Mouse (Mus musculus): Measurements from ENCODE around the gene Cd47.

The Cd47 gene

DNA sequence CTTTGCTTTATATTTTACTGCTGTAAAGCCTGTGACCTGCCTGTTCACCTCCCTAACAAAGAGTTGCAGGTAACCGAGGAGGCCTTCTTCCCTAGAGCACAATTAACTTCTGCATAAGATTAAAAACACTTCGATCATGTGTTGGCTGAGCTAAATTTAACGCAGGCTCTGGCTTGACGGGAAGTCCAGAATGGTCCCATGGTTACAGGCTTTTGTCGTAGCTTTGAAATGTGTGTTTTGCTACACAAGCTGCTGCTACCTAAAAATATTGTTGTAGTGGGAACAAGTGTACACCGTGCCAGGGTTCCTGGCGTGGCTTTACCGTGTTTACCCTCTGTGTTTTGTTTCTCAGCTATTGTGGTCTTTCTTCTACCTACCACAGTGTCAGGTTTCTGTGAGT, 109.2 kb downstream of the Cd47 start:
- Histone ChIP-seq H3K4me1 (replicated peaks; ENCODE audit: low read depth, low read length) (peaks cover 17% of the 10 kb centered on the region), H3K27me3 (ENCODE audit: insufficient read depth, low read length) (no peaks in the 10 kb centered on the region), H3K36me3 (ENCODE audit: insufficient read depth, low read length) (no peaks in the 10 kb centered on the region), H3K9me3 (ENCODE audit: low read length) (no peaks in the 10 kb centered on the region), H3K4me3 (replicated peaks; ENCODE audit: low read length) (no peak overlapping the region)
- TF ChIP-seq NANOG (IDR thresholded peaks at IDR 0.05; ENCODE audit: borderline replicate concordance, low read length) (no peak), CTCF (conservative IDR thresholded peaks at IDR 0.05; ENCODE audit: low read length) (no peak), POU5F1 (IDR thresholded peaks at IDR 0.05; ENCODE audit: borderline replicate concordance, low read length) (no peak)

DNA sequence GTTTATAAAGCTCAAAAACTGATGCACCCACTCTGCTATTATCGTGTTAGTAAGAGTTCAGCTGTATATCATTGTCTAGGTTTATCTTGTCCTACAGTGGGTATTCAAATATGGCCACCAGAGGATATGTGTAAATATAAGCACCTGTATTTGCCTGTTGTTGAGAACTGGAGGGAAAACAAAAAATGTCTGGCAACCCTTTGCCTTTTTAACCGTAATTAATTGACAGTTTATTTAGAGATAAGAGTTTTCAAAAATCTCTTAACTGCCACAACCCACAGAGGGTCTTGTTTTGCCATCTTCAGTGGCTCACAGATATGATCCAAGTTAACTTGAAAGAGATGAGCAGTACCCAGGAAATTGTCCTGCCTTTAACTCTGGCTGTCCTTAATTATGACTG, 113.8 kb downstream of the Cd47 start:
- Histone ChIP-seq H3K9me3 (ENCODE audit: low read length) (no peaks in the 10 kb centered on the region), H3K4me3 (replicated peaks; ENCODE audit: low read length) (no peak overlapping the region), H3K36me3 (ENCODE audit: insufficient read depth, low read length) (no peaks in the 10 kb centered on the region), H3K4me1 (replicated peaks; ENCODE audit: low read depth, low read length) (peaks cover 14% of the 10 kb centered on the region), H3K27me3 (ENCODE audit: insufficient read depth, low read length) (no peaks in the 10 kb centered on the region)
- TF ChIP-seq CTCF (conservative IDR thresholded peaks at IDR 0.05; ENCODE audit: low read length): no peak
- TF ChIP-seq NANOG (IDR thresholded peaks at IDR 0.05; ENCODE audit: borderline replicate concordance, low read length): no peak
- no peak for TF ChIP-seq POU5F1 (IDR thresholded peaks at IDR 0.05; ENCODE audit: borderline replicate concordance, low read length)

DNA sequence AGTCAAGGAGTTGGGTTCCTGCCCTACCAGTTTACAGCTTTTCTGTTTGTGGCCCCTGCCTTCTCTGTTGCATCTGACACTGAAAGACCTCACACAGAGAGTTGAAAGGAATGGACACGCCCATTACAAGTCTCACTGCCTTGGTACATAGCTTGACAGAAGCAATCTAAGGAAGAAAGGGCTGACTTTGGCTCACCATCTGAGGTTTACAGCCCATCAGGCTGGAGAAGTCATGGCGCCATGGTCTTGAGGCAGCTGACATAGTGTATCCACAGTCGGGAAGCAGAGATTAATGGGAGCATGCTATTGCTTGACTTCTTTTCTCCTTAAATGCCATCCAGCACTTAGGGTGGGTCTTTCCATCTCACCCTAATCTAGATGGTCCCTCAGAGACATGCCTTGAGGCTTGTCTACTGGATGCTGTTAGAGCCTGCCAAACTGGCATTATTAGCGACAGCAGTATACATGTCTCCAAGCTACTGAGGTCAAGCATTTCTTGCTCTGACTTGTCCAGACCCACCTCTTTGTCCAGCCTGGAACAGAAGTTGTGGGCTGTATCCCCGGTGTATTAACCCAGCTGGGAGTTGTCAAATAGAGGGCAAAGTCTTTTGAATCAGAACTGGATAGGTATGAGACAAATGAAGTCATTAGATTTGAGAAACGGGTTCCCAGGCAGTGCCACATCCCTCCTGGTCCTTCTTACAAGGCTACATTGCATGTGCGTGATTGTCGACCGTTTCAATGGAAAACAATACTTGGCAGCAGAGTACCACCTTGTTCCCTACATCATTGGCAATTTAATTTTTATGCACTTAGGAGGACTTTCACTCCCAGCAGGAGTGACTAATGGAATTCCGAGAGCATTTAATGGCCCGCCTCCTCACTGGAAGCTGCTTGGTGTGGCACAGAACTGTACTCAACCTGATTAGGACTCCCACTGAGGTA, 115.5 kb downstream of the Cd47 start:
- Histone ChIP-seq H3K4me1 (replicated peaks; ENCODE audit: low read depth, low read length) (peaks cover 14% of the 10 kb centered on the region), H3K9me3 (ENCODE audit: low read length) (no peaks in the 10 kb centered on the region), H3K27me3 (ENCODE audit: insufficient read depth, low read length) (no peaks in the 10 kb centered on the region), H3K36me3 (ENCODE audit: insufficient read depth, low read length) (no peaks in the 10 kb centered on the region), H3K4me3 (replicated peaks; ENCODE audit: low read length) (no peak overlapping the region)
- TF ChIP-seq NANOG (IDR thresholded peaks at IDR 0.05; ENCODE audit: borderline replicate concordance, low read length) (no peak), CTCF (conservative IDR thresholded peaks at IDR 0.05; ENCODE audit: low read length) (no peak), POU5F1 (IDR thresholded peaks at IDR 0.05; ENCODE audit: borderline replicate concordance, low read length) (no peak)

DNA sequence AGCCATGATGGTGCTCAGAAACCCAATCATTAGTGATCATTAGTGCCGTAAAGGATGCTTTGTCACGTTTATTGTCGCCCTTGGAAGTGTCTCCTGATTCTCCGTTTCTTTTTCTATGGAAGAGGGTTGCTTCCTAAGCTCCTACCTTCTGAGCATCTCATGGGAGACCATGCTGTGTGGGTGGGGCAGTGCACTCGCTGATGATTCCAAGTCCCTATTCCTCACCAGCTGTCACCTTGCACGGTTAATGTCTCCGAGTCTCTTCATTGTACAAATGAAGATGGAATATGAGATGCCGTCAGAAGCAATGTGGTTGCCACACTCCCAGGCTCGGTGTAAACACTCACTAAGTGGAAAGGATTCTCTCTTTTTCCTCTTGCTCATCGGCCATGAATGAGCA, 119.9 kb downstream of the Cd47 start:
- no peak for TF ChIP-seq NANOG (IDR thresholded peaks at IDR 0.05; ENCODE audit: borderline replicate concordance, low read length)
- no peak for TF ChIP-seq CTCF (conservative IDR thresholded peaks at IDR 0.05; ENCODE audit: low read length)
- no peak for TF ChIP-seq POU5F1 (IDR thresholded peaks at IDR 0.05; ENCODE audit: borderline replicate concordance, low read length)
- H3K36me3 ChIP-seq (ENCODE audit: insufficient read depth, low read length): no peaks in the 10 kb centered on the region
- H3K27me3 ChIP-seq (ENCODE audit: insufficient read depth, low read length): no peaks in the 10 kb centered on the region
- H3K9me3 ChIP-seq (ENCODE audit: low read length): no peaks in the 10 kb centered on the region
- H3K4me3 ChIP-seq (replicated peaks; ENCODE audit: low read length): no peak overlapping the region
- peaks cover 12% of the 10 kb centered on the region for H3K4me1 ChIP-seq (replicated peaks; ENCODE audit: low read depth, low read length)

DNA sequence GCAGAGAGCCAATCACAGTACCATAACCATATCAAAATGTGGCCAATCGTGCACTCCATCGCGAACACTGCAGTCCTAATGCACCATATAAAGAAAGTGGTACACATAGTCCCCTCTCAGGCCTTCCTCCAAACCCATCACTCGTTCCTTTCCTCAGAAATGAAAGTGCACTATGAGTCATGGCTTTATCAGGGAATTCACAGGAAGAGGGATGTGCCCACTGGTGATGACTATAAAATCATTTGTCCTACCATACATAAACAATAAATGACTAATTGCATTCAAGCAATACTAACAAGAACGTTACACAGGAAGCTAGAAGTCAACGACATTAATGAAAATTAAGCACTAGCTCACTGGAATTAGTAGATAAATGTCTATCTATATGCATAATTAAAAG, 121.3 kb downstream of the Cd47 start:
- Histone ChIP-seq H3K4me3 (replicated peaks; ENCODE audit: low read length) (no peak overlapping the region), H3K36me3 (ENCODE audit: insufficient read depth, low read length) (no peaks in the 10 kb centered on the region), H3K27me3 (ENCODE audit: insufficient read depth, low read length) (0 out of 2 replicates have a peak, but pooled peaks cover 4% of the 10 kb centered on the region), H3K9me3 (ENCODE audit: low read length) (no peaks in the 10 kb centered on the region), H3K4me1 (replicated peaks; ENCODE audit: low read depth, low read length) (no peaks in the 10 kb centered on the region)
- TF ChIP-seq POU5F1 (IDR thresholded peaks at IDR 0.05; ENCODE audit: borderline replicate concordance, low read length): no peak
- no peak for TF ChIP-seq NANOG (IDR thresholded peaks at IDR 0.05; ENCODE audit: borderline replicate concordance, low read length)
- no peak for TF ChIP-seq CTCF (conservative IDR thresholded peaks at IDR 0.05; ENCODE audit: low read length)

DNA sequence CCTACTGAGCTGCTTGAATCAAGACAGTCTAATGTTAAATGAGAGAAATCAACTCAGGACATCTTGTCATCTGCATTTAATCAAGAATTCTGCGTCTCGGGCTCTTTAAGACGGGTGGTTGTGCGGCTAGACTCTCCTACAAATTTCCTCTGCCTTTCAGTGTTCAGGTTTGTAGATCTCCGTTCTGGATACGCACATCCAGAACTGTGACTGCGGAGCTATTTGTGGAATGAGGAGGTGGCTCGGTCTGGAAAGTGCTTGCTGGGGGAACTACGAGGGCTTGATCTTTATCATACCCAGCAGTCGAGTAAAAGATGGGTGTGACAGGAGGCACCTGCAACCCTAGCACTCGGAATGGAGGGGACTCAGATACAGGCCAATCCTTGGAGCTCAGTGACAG, 121.8 kb downstream of the Cd47 start:
- Histone ChIP-seq H3K27me3 (ENCODE audit: insufficient read depth, low read length) (0 out of 2 replicates have a peak, but pooled peaks cover 4% of the 10 kb centered on the region), H3K4me3 (replicated peaks; ENCODE audit: low read length) (no peak overlapping the region), H3K36me3 (ENCODE audit: insufficient read depth, low read length) (no peaks in the 10 kb centered on the region), H3K9me3 (ENCODE audit: low read length) (no peaks in the 10 kb centered on the region), H3K4me1 (replicated peaks; ENCODE audit: low read depth, low read length) (no peaks in the 10 kb centered on the region)
- TF ChIP-seq NANOG (IDR thresholded peaks at IDR 0.05; ENCODE audit: borderline replicate concordance, low read length): no peak
- no peak for TF ChIP-seq POU5F1 (IDR thresholded peaks at IDR 0.05; ENCODE audit: borderline replicate concordance, low read length)
- TF ChIP-seq CTCF (conservative IDR thresholded peaks at IDR 0.05; ENCODE audit: low read length): no peak

DNA sequence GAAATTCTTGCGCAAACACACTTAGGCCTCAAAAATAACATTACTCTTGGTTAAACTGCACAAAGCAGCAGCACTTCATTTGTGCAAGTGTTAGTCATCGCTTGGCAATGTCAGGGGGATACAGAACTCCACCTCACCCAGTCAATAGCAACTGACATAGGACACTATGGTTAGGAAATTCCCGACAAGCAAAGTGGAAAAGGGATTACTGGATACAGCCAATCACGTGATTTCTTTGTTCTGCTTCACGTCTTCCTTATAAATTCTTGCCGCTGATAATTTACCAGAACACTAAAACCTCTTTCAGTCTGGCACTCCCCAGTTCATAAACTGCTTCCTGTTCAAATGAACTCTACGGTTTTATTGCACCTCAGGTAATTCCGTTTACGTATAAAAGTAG, 123.4 kb downstream of the Cd47 start:
- Histone ChIP-seq H3K27me3 (ENCODE audit: insufficient read depth, low read length) (0 out of 2 replicates have a peak, but pooled peaks cover 4% of the 10 kb centered on the region), H3K4me1 (replicated peaks; ENCODE audit: low read depth, low read length) (no peaks in the 10 kb centered on the region), H3K9me3 (ENCODE audit: low read length) (no peaks in the 10 kb centered on the region), H3K36me3 (ENCODE audit: insufficient read depth, low read length) (no peaks in the 10 kb centered on the region), H3K4me3 (replicated peaks; ENCODE audit: low read length) (no peak overlapping the region)
- TF ChIP-seq CTCF (conservative IDR thresholded peaks at IDR 0.05; ENCODE audit: low read length) (no peak), POU5F1 (IDR thresholded peaks at IDR 0.05; ENCODE audit: borderline replicate concordance, low read length) (no peak), NANOG (IDR thresholded peaks at IDR 0.05; ENCODE audit: borderline replicate concordance, low read length) (no peak)

DNA sequence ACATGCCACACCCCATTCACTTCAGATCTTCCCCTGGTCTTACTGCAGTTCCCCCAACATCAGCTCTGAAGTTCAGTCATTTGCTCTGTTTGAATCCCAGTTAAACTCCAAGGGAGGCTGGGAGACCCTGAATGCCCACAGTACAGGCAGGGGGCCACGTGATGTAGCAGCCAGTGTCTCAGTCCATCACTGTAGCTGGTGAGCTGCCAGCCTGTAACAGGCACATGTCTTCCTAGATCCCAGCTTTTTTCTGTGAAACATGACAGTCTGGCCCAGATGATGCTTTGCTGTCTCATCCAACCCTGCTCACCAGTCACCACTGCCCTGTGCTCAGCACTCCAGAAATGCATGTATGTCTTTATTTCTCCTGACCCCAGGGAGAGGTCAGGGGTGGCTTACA, 124.6 kb downstream of the Cd47 start:
- Histone ChIP-seq H3K4me3 (replicated peaks; ENCODE audit: low read length) (no peak overlapping the region), H3K4me1 (replicated peaks; ENCODE audit: low read depth, low read length) (no peaks in the 10 kb centered on the region), H3K36me3 (ENCODE audit: insufficient read depth, low read length) (no peaks in the 10 kb centered on the region), H3K9me3 (ENCODE audit: low read length) (no peaks in the 10 kb centered on the region), H3K27me3 (ENCODE audit: insufficient read depth, low read length) (0 out of 2 replicates have a peak, but pooled peaks cover 4% of the 10 kb centered on the region)
- TF ChIP-seq NANOG (IDR thresholded peaks at IDR 0.05; ENCODE audit: borderline replicate concordance, low read length) (no peak), CTCF (conservative IDR thresholded peaks at IDR 0.05; ENCODE audit: low read length) (no peak)

Measured in E14TG2a.4 (cell line).